15 mouse cellular contexts compared by ENCODE assay signal in the genomic region with DNA sequence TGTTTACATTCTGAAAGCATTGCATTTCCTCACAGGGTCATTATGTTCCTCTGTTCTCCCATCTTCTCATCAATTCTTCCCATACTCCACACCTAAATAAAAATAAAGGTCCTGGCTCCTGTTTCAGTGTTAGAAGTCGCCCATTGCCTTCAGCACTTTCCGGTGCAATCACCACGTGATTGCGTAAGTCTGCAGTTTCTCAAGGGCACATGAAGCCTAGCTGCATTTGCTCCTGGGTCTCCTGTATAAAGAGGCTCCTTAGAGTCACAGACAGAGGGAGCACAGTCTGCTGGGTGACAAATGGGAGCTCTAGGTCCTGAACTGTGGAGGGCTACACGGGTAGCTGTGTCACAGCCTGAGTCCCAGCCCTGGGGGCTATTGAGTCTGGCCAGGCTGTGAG. TPM values are rescaled to one million over a fixed set of nuclear protein-coding genes. Genes with fewer than 3 reads are reported as not detected.
DNase-seq lines count a peak whose midpoint lies in the region; ATAC-seq and TF ChIP-seq lines count a peak whose summit lies in the region.
"Had no signal": no experiment of that assay in that cellular context is flagged by ENCODE, and none has a peak within 500 bp of the region (broad histone marks: within the 10 kb centered on the region; RNA-seq: fewer than 3 reads in every experiment).

No protein-coding gene starts in this region.

- no peak for TF ChIP-seq CTCF in lung, adult 2 months (IDR thresholded peaks at IDR 0.05; ENCODE audit: insufficient read depth, low read length)

- no peaks in the 10 kb centered on the region for H3K27me3 ChIP-seq in forebrain, embryonic 16.5 days (replicated peaks; ENCODE audit: control insufficient read depth, insufficient read depth, low read length)
- no peaks in the 10 kb centered on the region for H3K27me3 ChIP-seq in forebrain, embryonic 11.5 days (ENCODE audit: control insufficient read depth, insufficient read depth, low read length)
- no peaks in the 10 kb centered on the region for H3K27me3 ChIP-seq in midbrain, embryonic 11.5 days (ENCODE audit: control insufficient read depth, insufficient read depth, low read length)
- no peaks in the 10 kb centered on the region for H3K27me3 ChIP-seq in midbrain, embryonic 16.5 days (ENCODE audit: control insufficient read depth, insufficient read depth, low read depth, low read length)
- H3K27me3 ChIP-seq: limb, embryonic 15.5 days had no signal

- 82% methylated on average over 5 of the region's 5 CpGs for WGBS in forebrain, embryonic 16.5 days
- WGBS in forebrain, embryonic 11.5 days, result 80% methylated on average over 5 of the region's 5 CpGs
- WGBS in midbrain, embryonic 11.5 days, result 88% methylated on average over 5 of the region's 5 CpGs
- WGBS in midbrain, embryonic 16.5 days, result 83% methylated on average over 5 of the region's 5 CpGs
- 51% methylated on average over 5 of the region's 5 CpGs for WGBS in lung, adult 2 months

- H3K9me3 ChIP-seq in forebrain, embryonic 16.5 days (ENCODE audit: control insufficient read depth, low read length), result no peaks in the 10 kb centered on the region
- H3K9me3 ChIP-seq in forebrain, embryonic 11.5 days (ENCODE audit: control insufficient read depth, low read length), result no peaks in the 10 kb centered on the region
- H3K9me3 ChIP-seq in midbrain, embryonic 11.5 days (ENCODE audit: control insufficient read depth, low read length), result no peaks in the 10 kb centered on the region
- H3K9me3 ChIP-seq in midbrain, embryonic 16.5 days (replicated peaks; ENCODE audit: control insufficient read depth, low read length, poor library complexity, severe bottlenecking), result no peaks in the 10 kb centered on the region
- H3K9me3 ChIP-seq: limb, embryonic 15.5 days had no signal

- no peak overlapping the region for H3K9ac ChIP-seq in forebrain, embryonic 16.5 days (replicated peaks; ENCODE audit: low read depth, low read length)
- no peak overlapping the region for H3K9ac ChIP-seq in forebrain, embryonic 11.5 days (ENCODE audit: low read length)
- no peak overlapping the region for H3K9ac ChIP-seq in midbrain, embryonic 11.5 days (ENCODE audit: low read length)
- H3K9ac ChIP-seq in midbrain, embryonic 16.5 days (ENCODE audit: low read depth, low read length), result no peak overlapping the region
- H3K9ac ChIP-seq: limb, embryonic 15.5 days had no signal

- no peaks in the 10 kb centered on the region for H3K4me1 ChIP-seq in forebrain, embryonic 16.5 days (replicated peaks; ENCODE audit: control insufficient read depth, insufficient read depth, low read length)
- no peaks in the 10 kb centered on the region for H3K4me1 ChIP-seq in forebrain, embryonic 11.5 days (replicated peaks; ENCODE audit: control insufficient read depth, insufficient read depth, low read length)
- no peaks in the 10 kb centered on the region for H3K4me1 ChIP-seq in midbrain, embryonic 11.5 days (ENCODE audit: control insufficient read depth, insufficient read depth, low read length)
- H3K4me1 ChIP-seq in midbrain, embryonic 16.5 days (ENCODE audit: control insufficient read depth, insufficient read depth, low read length), result no peaks in the 10 kb centered on the region
- H3K4me1 ChIP-seq in lung, adult 2 months (ENCODE audit: control insufficient read depth, insufficient read depth, low read length), result peaks cover 9% of the 10 kb centered on the region; the same call in 1 of the 2 replicates

- H3K4me3 ChIP-seq in forebrain, embryonic 16.5 days (replicated peaks; ENCODE audit: low read length), result no peak overlapping the region
- H3K4me3 ChIP-seq in forebrain, embryonic 11.5 days (ENCODE audit: low read depth, low read length), result no peak overlapping the region
- H3K4me3 ChIP-seq in midbrain, embryonic 11.5 days (ENCODE audit: low read depth, low read length), result no peak overlapping the region
- H3K4me3 ChIP-seq in midbrain, embryonic 16.5 days (ENCODE audit: low read depth, low read length), result no peak overlapping the region
- H3K4me3 ChIP-seq in lung, adult 2 months (replicated peaks; ENCODE audit: extremely low read depth, low read depth, low read length), result no peak overlapping the region
- H3K4me3 ChIP-seq: left cerebral cortex, adult 2 months; limb, embryonic 15.5 days had no signal

- H3K36me3 ChIP-seq in forebrain, embryonic 16.5 days (ENCODE audit: control insufficient read depth, insufficient read depth), result peaks cover 7% of the 10 kb centered on the region
- peaks cover 2% of the 10 kb centered on the region; the same call in 1 of the 2 replicates for H3K36me3 ChIP-seq in forebrain, embryonic 11.5 days (ENCODE audit: control insufficient read depth, insufficient read depth, low read length)
- H3K36me3 ChIP-seq in midbrain, embryonic 11.5 days (ENCODE audit: control insufficient read depth, insufficient read depth, low read length), result peaks cover 3% of the 10 kb centered on the region; the same call in 1 of the 2 replicates
- peaks cover 6% of the 10 kb centered on the region for H3K36me3 ChIP-seq in midbrain, embryonic 16.5 days (ENCODE audit: control insufficient read depth, insufficient read depth, low read length)

- TF ChIP-seq POLR2A in lung, adult 2 months (IDR thresholded peaks at IDR 0.05; ENCODE audit: borderline replicate concordance, extremely low read depth, low read depth, low read length), result no peak

- ATAC-seq in forebrain, embryonic 16.5 days, result 0 out of 2 replicates have a peak, but pooled peaks have one; percentile 26
- ATAC-seq in forebrain, embryonic 11.5 days (replicated peaks; ENCODE audit: low FRiP score), result no peak
- no peak for ATAC-seq in midbrain, embryonic 11.5 days (ENCODE audit: low FRiP score)
- ATAC-seq in midbrain, embryonic 16.5 days, result no peak
- ATAC-seq: CD4-positive, CD25-positive, alpha-beta regulatory T cell, adult 4 months had no signal

- no peak overlapping the region for H3K4me2 ChIP-seq in forebrain, embryonic 16.5 days (ENCODE audit: low read length)
- H3K4me2 ChIP-seq in forebrain, embryonic 11.5 days (ENCODE audit: low read depth, low read length, severe bottlenecking), result no peak overlapping the region
- H3K4me2 ChIP-seq in midbrain, embryonic 11.5 days, result no peak overlapping the region
- H3K4me2 ChIP-seq in midbrain, embryonic 16.5 days (ENCODE audit: low read length), result no peak overlapping the region
- H3K4me2 ChIP-seq: heart, embryonic 11.5 days; limb, embryonic 15.5 days had no signal

- no peak overlapping the region for H3K27ac ChIP-seq in forebrain, embryonic 16.5 days (ENCODE audit: low read length)
- no peak overlapping the region for H3K27ac ChIP-seq in forebrain, embryonic 11.5 days (ENCODE audit: low read depth, low read length)
- no peak overlapping the region for H3K27ac ChIP-seq in midbrain, embryonic 11.5 days (ENCODE audit: low read depth, low read length)
- H3K27ac ChIP-seq in midbrain, embryonic 16.5 days (ENCODE audit: low read length), result no peak overlapping the region
- H3K27ac ChIP-seq: left cerebral cortex, adult 2 months; limb, embryonic 15.5 days; macrophage had no signal

- no peak for DNase-seq in forebrain, embryonic 11.5 days (ENCODE audit: low spot score)
- DNase-seq in midbrain, embryonic 11.5 days (ENCODE audit: low spot score, missing footprints), result peak; percentile 56
- peak; percentile 65 for DNase-seq in fat pad, adult 2 months (ENCODE audit: extremely low read depth, low read depth, low spot score)
- DNase-seq in embryo, embryonic 10.5 days (ENCODE audit: low spot score), result no peak
- DNase-seq in lung, adult 2 months, result no peak
- DNase-seq: cerebellum, postnatal 36 days; gastrocnemius, postnatal 25 days; kidney, adult 2 months had no signal

RNA-seq across cellular contexts. Expression of a gene that starts 24.1 kb away (rescaled TPM):
- polyA plus RNA-seq in forebrain, embryonic 16.5 days (2015; fragmentation: Nextera tagmentation; extraction: Ambion mirVana), result 43.7 and 52.9 TPM in 2 replicates
- 22.5 and 25.8 TPM in 2 replicates for polyA plus RNA-seq in forebrain, embryonic 11.5 days (2014; fragmentation: Nextera tagmentation; extraction: Ambion mirVana)
- 17.7 and 21.2 TPM in 2 replicates for polyA plus RNA-seq in midbrain, embryonic 11.5 days (2014; fragmentation: Nextera tagmentation; extraction: Ambion mirVana)
- 25.2 and 27.1 TPM in 2 replicates for polyA plus RNA-seq in midbrain, embryonic 16.5 days (2015; fragmentation: Nextera tagmentation; extraction: Ambion mirVana)
- 21.9 and 26.5 TPM in 2 replicates for polyA plus RNA-seq in lung, adult 2 months (2012; rRNA removed)

Comparison
In these comparisons a context has a peak if more than half of its experiments do, and no peak if none do; other contexts are left out.
1. DNase-seq: peak in midbrain, embryonic 11.5 days (single experiment) and fat pad, adult 2 months (single experiment); none in forebrain, embryonic 11.5 days (single experiment), embryo, embryonic 10.5 days (single experiment) and lung, adult 2 months (single experiment).